Mouse (Mus musculus) hindbrain, embryonic 14.5 days (tissue): Measurements from ENCODE around the gene Klhl29. TPM values are rescaled to one million over a fixed set of nuclear protein-coding genes. Genes with fewer than 3 reads are reported as not detected.

Source experiments
- ATAC-seq: fragments of 200-750 bp; cut with Nextera tagmentation; 2 replicates; pipeline ENCODE4 v1.8.0; 2017; ENCODE audit warnings: moderate number of reproducible peaks, mild to moderate bottlenecking, moderate TSS enrichment, moderate library complexity; ENCODE audit not compliant: low FRiP score
- DNase-seq: peaks from one replicate; pipeline ENCODE4 v3.0.0-alpha.2; 2015; ENCODE audit warnings: low spot score
- H3K27ac ChIP-seq: fragments of 300-500 bp; sonication (generic); 2 replicates; pipeline ENCODE4 v1.5.1; 2014; ENCODE audit warnings: mild to moderate bottlenecking, moderate library complexity
- H3K27me3 ChIP-seq: fragments of 300-500 bp; sonication (generic); 2 replicates; pipeline ENCODE4 v1.6.1; 2014; ENCODE audit warnings: mild to moderate bottlenecking, low read length, mixed read lengths; ENCODE audit not compliant: control insufficient read depth, insufficient read depth
- H3K36me3 ChIP-seq: fragments of 300-500 bp; sonication (generic); replicated peaks from 2 replicates; pipeline ENCODE4 v1.6.1; 2014; ENCODE audit not compliant: control insufficient read depth, insufficient read depth
- H3K4me1 ChIP-seq: fragments of 300-500 bp; sonication (generic); replicated peaks from 2 replicates; pipeline ENCODE4 v1.6.1; 2014; ENCODE audit warnings: antibody characterized with exemption, low read length, mixed read lengths; ENCODE audit not compliant: control insufficient read depth, insufficient read depth
- H3K4me2 ChIP-seq: fragments of 300-500 bp; sonication (generic); replicated peaks from 2 replicates; pipeline ENCODE4 v1.6.1; 2014; ENCODE audit warnings: mild to moderate bottlenecking, moderate library complexity
- H3K4me3 ChIP-seq: fragments of 300-500 bp; sonication (generic); replicated peaks from 2 replicates; pipeline ENCODE4 v1.5.1; 2014; ENCODE audit warnings: mild to moderate bottlenecking, low read length
- H3K9ac ChIP-seq: fragments of 300-500 bp; sonication (generic); 2 replicates; pipeline ENCODE4 v1.6.1; 2014
- H3K9me3 ChIP-seq: fragments of 300-500 bp; sonication (generic); 2 replicates; pipeline ENCODE4 v1.6.1; 2016; ENCODE audit warnings: low read length; ENCODE audit not compliant: control insufficient read depth
- WGBS: fragments of 180-500 bp; shearing (Covaris S2); extraction: QIAGEN DNeasy Blood & Tissue Kit; methylation state at CpG from one replicate; pipeline ENCODE4 v1.1.7; 2014; 5-methylcytosine and 5-hydroxymethylcytosine counted together
- polyA plus RNA-seq: library from polyadenylated mRNA; unstranded; fragments of >200 nt; fragmentation: Nextera tagmentation; extraction: Ambion mirVana; gene quantifications from 2 replicates; pipeline ENCODE4 v1.2.1, GENCODE M21; 2014

Gene Klhl29
- polyA plus RNA-seq, 1 experiment from 2014 or later: 9.2 TPM

DNA sequence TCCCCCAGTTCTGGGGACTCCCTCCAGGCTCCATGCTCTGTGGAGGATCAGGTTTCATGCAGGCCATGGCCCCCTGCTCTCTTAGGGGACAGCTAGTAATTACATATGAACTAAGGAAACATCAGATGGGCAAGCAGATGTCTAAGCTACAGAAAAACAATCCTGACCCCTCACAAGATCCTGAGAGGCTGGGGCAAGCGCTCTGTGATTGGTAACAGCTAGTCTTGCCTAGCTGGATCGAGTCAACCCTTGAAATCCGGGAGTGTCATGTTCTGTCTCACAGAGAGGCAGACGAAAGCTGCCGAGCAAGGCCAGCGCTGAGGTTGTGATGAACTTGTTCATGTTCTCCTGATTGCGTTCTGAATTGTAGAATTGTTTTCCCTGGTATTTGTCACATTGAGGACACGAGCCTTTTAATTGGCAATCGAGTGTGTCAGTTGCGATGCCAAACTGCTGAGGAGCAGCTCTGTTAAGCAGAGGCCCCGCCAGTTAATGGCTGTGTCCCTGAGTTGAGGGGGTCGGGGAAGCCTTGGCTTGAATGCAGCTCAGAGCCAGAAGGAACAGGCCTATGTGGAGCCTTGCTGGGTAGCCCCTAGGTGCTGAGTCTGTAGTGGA lies 56.0 kb downstream of the Klhl29 start:
- ATAC-seq (no peak), DNase-seq (no peak)
- 31% methylated on average over 12 of the region's 12 CpGs for WGBS
- Histone ChIP-seq H3K27ac (no peak overlapping the region), H3K4me3 (no peak overlapping the region), H3K9ac (no peak overlapping the region), H3K4me1 (no peaks in the 10 kb centered on the region; the same call in 1 of the 2 replicates), H3K27me3 (no peaks in the 10 kb centered on the region), H3K4me2 (no peak overlapping the region), H3K36me3 (no peaks in the 10 kb centered on the region), H3K9me3 (no peaks in the 10 kb centered on the region)

- 93% methylated on average over 9 of the region's 9 CpGs for WGBS
- H3K27me3 ChIP-seq: no peaks in the 10 kb centered on the region
- H3K36me3 ChIP-seq: no peaks in the 10 kb centered on the region; the same call in 1 of the 2 replicates
- H3K4me1 ChIP-seq: no peaks in the 10 kb centered on the region; the same call in 1 of the 2 replicates
- no peak for ATAC-seq
- no peak overlapping the region for H3K27ac ChIP-seq
- H3K4me2 ChIP-seq: no peak overlapping the region
- no peak overlapping the region for H3K9ac ChIP-seq
- DNase-seq: no peak
- no peaks in the 10 kb centered on the region for H3K9me3 ChIP-seq
- H3K4me3 ChIP-seq: no peak overlapping the region
These were observed 59.4 kb downstream of the Klhl29 start for GRCm38 (mm10) chr12:5316029-5316567.

GRCm38 (mm10) chr12:5307923-5308322 lies 67.6 kb downstream of the Klhl29 start:
- Histone ChIP-seq H3K9ac (no peak overlapping the region), H3K9me3 (no peaks in the 10 kb centered on the region), H3K4me1 (no peaks in the 10 kb centered on the region), H3K4me2 (no peak overlapping the region), H3K27me3 (no peaks in the 10 kb centered on the region), H3K27ac (no peak overlapping the region), H3K4me3 (no peak overlapping the region), H3K36me3 (no peaks in the 10 kb centered on the region; the same call in 1 of the 2 replicates)
- ATAC-seq: no peak
- WGBS: 92% methylated on average over 2 of the region's 2 CpGs
- no peak for DNase-seq

DNA sequence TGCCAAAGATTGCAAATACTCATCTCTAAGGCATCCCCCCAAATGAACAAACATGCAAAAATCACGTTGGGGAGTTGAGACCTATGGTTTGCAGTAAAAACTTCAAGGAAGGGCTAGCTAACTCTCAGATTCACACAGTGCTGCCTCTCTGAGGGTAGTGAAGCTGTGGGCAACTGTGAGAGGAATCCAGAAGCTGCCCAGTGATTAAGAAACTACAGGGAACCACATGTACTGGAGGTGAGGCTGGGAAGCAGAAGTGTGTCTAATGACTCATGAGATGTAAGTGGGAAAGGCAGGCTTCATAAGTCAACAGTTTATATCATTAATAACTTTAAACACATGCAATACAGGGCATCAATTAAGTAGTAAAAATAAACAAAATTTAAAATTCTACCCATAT lies 70.0 kb downstream of the Klhl29 start:
- 59% methylated on average over 1 of the region's 1 CpGs for WGBS

DNA sequence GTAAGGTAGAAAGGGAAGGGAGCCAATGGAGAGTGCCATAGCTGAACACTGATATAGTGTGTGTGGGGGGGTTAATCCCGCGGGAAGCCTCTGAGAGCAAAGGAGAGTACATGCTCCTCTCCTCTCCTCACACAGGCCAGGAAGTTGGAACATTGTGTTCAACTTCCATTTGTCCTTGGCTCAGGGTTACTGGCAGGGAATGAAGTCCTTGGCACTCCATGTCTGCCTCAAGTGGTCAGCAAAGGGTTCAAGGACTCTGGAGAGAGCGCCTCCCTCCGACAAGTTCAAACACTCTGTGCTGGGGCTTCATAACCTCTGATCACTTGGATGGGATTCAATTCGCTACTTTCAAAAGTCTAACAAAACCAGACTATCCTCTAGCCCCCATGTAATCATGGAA lies 71.6 kb downstream of the Klhl29 start:
- ATAC-seq (peak; percentile 34; the same call in 1 of the 2 replicates), DNase-seq (no peak)
- no peaks in the 10 kb centered on the region for H3K36me3 ChIP-seq
- H3K9me3 ChIP-seq: no peaks in the 10 kb centered on the region
- H3K27ac ChIP-seq: no peak overlapping the region
- no peak overlapping the region for H3K4me3 ChIP-seq
- no peak overlapping the region for H3K9ac ChIP-seq
- H3K27me3 ChIP-seq: no peaks in the 10 kb centered on the region
- WGBS: 92% methylated on average over 5 of the region's 5 CpGs
- no peaks in the 10 kb centered on the region for H3K4me1 ChIP-seq
- no peak overlapping the region for H3K4me2 ChIP-seq

More for the DNA sequence above, 70.0 kb downstream of the Klhl29 start:
- no peak for DNase-seq
- Histone ChIP-seq H3K9me3 (no peaks in the 10 kb centered on the region), H3K4me3 (no peak overlapping the region), H3K27me3 (no peaks in the 10 kb centered on the region), H3K36me3 (no peaks in the 10 kb centered on the region), H3K9ac (no peak overlapping the region), H3K4me1 (no peaks in the 10 kb centered on the region), H3K4me2 (no peak overlapping the region), H3K27ac (no peak overlapping the region)
- ATAC-seq: no peak

DNA sequence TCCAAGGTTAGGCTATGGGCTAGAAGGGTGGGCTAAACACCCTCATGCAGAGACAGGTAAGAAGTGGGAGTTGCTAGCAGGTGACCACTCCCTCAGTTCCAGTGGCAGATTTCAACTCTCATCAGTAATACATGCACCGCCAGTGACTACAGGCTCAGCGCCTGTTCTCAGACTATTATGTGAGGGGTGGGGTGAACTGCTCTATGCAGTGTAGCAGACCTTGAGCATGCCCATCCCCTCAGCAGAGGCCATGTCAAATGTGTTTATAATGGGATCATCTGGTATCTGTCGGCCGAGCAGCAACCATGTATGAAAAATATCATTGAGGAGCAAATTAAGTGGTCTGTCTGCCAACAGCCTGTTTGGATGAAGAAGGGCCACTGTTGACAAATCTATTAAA lies 72.4 kb downstream of the Klhl29 start:
- WGBS: 46% methylated on average over 4 of the region's 4 CpGs
- H3K4me1 ChIP-seq: no peaks in the 10 kb centered on the region
- H3K27ac ChIP-seq: no peak overlapping the region
- no peak for DNase-seq
- no peak overlapping the region for H3K4me3 ChIP-seq
- H3K9ac ChIP-seq: no peak overlapping the region
- no peaks in the 10 kb centered on the region for H3K27me3 ChIP-seq
- no peak overlapping the region for H3K4me2 ChIP-seq
- no peaks in the 10 kb centered on the region for H3K9me3 ChIP-seq
- H3K36me3 ChIP-seq: no peaks in the 10 kb centered on the region
- ATAC-seq: peak; percentile 51; the same call in 1 of the 2 replicates

DNA sequence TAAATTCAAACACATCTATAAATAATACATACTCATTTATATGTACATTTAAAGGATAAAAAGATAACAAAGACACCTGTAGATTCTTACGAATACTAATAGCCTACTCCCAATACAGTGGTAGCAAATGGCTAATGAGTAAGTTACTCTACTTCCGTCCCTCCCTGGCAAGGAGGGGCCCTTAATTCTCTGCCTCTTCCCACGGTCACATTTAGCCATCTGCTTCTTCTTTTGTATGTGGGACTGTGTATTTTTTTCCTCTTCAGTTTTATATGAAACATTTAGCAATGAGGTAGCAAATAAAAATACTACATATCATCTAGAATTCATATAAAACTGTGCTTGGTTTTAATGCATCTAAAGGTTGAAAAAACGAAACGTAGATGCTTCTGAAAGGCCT lies 73.6 kb downstream of the Klhl29 start:
- no peaks in the 10 kb centered on the region for H3K36me3 ChIP-seq
- no peak overlapping the region for H3K9ac ChIP-seq
- DNase-seq (no peak), ATAC-seq (no peak)
- no peaks in the 10 kb centered on the region for H3K9me3 ChIP-seq
- H3K27me3 ChIP-seq: no peaks in the 10 kb centered on the region
- no peak overlapping the region for H3K4me3 ChIP-seq
- WGBS: 68% methylated on average over 5 of the region's 5 CpGs
- H3K27ac ChIP-seq: no peak overlapping the region
- H3K4me2 ChIP-seq: no peak overlapping the region
- H3K4me1 ChIP-seq: no peaks in the 10 kb centered on the region

GRCm38 (mm10) chr12:5296422-5296821 lies 79.1 kb downstream of the Klhl29 start:
- Histone ChIP-seq H3K36me3 (no peaks in the 10 kb centered on the region), H3K4me3 (no peak overlapping the region), H3K9ac (no peak overlapping the region), H3K4me1 (no peaks in the 10 kb centered on the region), H3K9me3 (no peaks in the 10 kb centered on the region), H3K27ac (no peak overlapping the region), H3K4me2 (no peak overlapping the region), H3K27me3 (no peaks in the 10 kb centered on the region)
- DNase-seq: no peak
- ATAC-seq: no peak
- 77% methylated on average over 7 of the region's 7 CpGs for WGBS

GRCm38 (mm10) chr12:5292316-5292715 lies 83.2 kb downstream of the Klhl29 start:
- ATAC-seq (no peak), DNase-seq (no peak)
- no peaks in the 10 kb centered on the region for H3K9me3 ChIP-seq
- H3K4me2 ChIP-seq: no peak overlapping the region
- H3K9ac ChIP-seq: no peak overlapping the region
- 84% methylated on average over 7 of the region's 7 CpGs for WGBS
- no peaks in the 10 kb centered on the region for H3K4me1 ChIP-seq
- no peak overlapping the region for H3K27ac ChIP-seq
- H3K36me3 ChIP-seq: no peaks in the 10 kb centered on the region
- no peak overlapping the region for H3K4me3 ChIP-seq
- H3K27me3 ChIP-seq: no peaks in the 10 kb centered on the region
